Mouse (Mus musculus): ENCODE data around the gene Gda. TPM values are rescaled to one million over a fixed set of nuclear protein-coding genes. Genes with fewer than 3 reads are reported as not detected.

Gda gene
- polyA plus RNA-seq (2012; rRNA removed): 1.1 and 1.4 TPM in 2 replicates

GRCm38 (mm10) chr19:21473345-21473744 is at the start of gene Gda:
TSS of gene Gda (minus strand) at chr19:21473445.
- no peak for DNase-seq
- Histone ChIP-seq H3K36me3 (ENCODE audit: control insufficient read depth, insufficient read depth, low read length) (no peaks in the 10 kb centered on the region), H3K27ac (ENCODE audit: insufficient read depth, low read depth, low read length) (no peak within 1 kb of the TSS), H3K27me3 (replicated peaks; ENCODE audit: control insufficient read depth, insufficient read depth, low read length) (no peaks in the 10 kb centered on the region), H3K4me3 (ENCODE audit: insufficient read depth, low read depth, low read length) (peak within 1 kb of the TSS; percentile 53), H3K4me1 (ENCODE audit: control insufficient read depth, insufficient read depth, low read length) (no peaks in the 10 kb centered on the region)
- no peak for TF ChIP-seq POLR2A (IDR thresholded peaks at IDR 0.05; ENCODE audit: low read depth, low read length)
- TF ChIP-seq CTCF (conservative IDR thresholded peaks at IDR 0.05; ENCODE audit: insufficient read depth, insufficient read length, low read depth, low read length): no peak
- whole genome bisulfite sequencing: 72% methylated on average over 2 of the region's 2 CpGs

- no peak for DNase-seq
- no peaks in the 10 kb centered on the region for H3K4me1 ChIP-seq (ENCODE audit: control insufficient read depth, insufficient read depth, low read length)
- no peak overlapping the region for H3K4me3 ChIP-seq (ENCODE audit: insufficient read depth, low read depth, low read length)
- no peaks in the 10 kb centered on the region for H3K36me3 ChIP-seq (ENCODE audit: control insufficient read depth, insufficient read depth, low read length)
- TF ChIP-seq POLR2A (IDR thresholded peaks at IDR 0.05; ENCODE audit: low read depth, low read length) (no peak), CTCF (conservative IDR thresholded peaks at IDR 0.05; ENCODE audit: insufficient read depth, insufficient read length, low read depth, low read length) (no peak)
- H3K27me3 ChIP-seq (replicated peaks; ENCODE audit: control insufficient read depth, insufficient read depth, low read length): no peaks in the 10 kb centered on the region
- no peak overlapping the region for H3K27ac ChIP-seq (ENCODE audit: insufficient read depth, low read depth, low read length)
- WGBS: 72% methylated on average over 2 of the region's 2 CpGs
Observed at GRCm38 (mm10) chr19:21520280-21520679, 47.0 kb upstream of the Gda start.

DNA sequence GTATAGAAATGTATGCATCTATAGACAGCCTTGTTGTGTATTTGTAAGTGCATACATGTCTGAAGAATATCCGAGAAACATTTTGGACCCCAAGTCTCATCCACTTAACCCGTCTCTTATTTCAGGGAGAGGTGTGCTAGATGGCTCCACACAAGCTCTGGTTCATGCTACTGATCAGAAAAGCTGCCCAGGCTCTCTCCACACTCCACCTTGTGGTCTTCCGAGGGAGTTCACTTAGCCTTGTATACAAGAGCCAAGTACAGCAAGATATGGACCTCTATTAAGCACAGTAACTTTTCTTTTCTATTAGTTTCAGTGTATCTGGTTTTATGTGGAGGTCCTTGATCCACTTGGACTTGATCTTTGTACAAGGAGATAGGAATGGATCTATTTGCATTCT is 36.9 kb upstream of the Gda start:
- Histone ChIP-seq H3K27me3 (replicated peaks; ENCODE audit: control insufficient read depth, insufficient read depth, low read length) (no peaks in the 10 kb centered on the region), H3K4me3 (ENCODE audit: insufficient read depth, low read depth, low read length) (no peak overlapping the region), H3K27ac (ENCODE audit: insufficient read depth, low read depth, low read length) (no peak overlapping the region), H3K36me3 (ENCODE audit: control insufficient read depth, insufficient read depth, low read length) (no peaks in the 10 kb centered on the region), H3K4me1 (ENCODE audit: control insufficient read depth, insufficient read depth, low read length) (no peaks in the 10 kb centered on the region)
- TF ChIP-seq CTCF (conservative IDR thresholded peaks at IDR 0.05; ENCODE audit: insufficient read depth, insufficient read length, low read depth, low read length) (peak; percentile 84), POLR2A (IDR thresholded peaks at IDR 0.05; ENCODE audit: low read depth, low read length) (no peak)
- DNase-seq: peak; percentile 62
- 31% methylated on average over 3 of the region's 3 CpGs for WGBS

- H3K27ac ChIP-seq (ENCODE audit: insufficient read depth, low read depth, low read length): peak overlapping the region; percentile 24; the same call in 1 of the 2 replicates
- H3K27me3 ChIP-seq (replicated peaks; ENCODE audit: control insufficient read depth, insufficient read depth, low read length): no peaks in the 10 kb centered on the region
- no peak overlapping the region for H3K4me3 ChIP-seq (ENCODE audit: insufficient read depth, low read depth, low read length)
- WGBS: 64% methylated on average over 7 of the region's 7 CpGs
- no peak for TF ChIP-seq CTCF (conservative IDR thresholded peaks at IDR 0.05; ENCODE audit: insufficient read depth, insufficient read length, low read depth, low read length)
- no peak for TF ChIP-seq POLR2A (IDR thresholded peaks at IDR 0.05; ENCODE audit: low read depth, low read length)
- no peaks in the 10 kb centered on the region for H3K36me3 ChIP-seq (ENCODE audit: control insufficient read depth, insufficient read depth, low read length)
- H3K4me1 ChIP-seq (ENCODE audit: control insufficient read depth, insufficient read depth, low read length): no peaks in the 10 kb centered on the region; the same call in 1 of the 2 replicates
- peak; percentile 63 for DNase-seq
Observed at GRCm38 (mm10) chr19:21507561-21508232, 34.5 kb upstream of the Gda start.

GRCm38 (mm10) chr19:21507133-21507532 is 33.9 kb upstream of the Gda start:
- TF ChIP-seq CTCF (conservative IDR thresholded peaks at IDR 0.05; ENCODE audit: insufficient read depth, insufficient read length, low read depth, low read length): no peak
- TF ChIP-seq POLR2A (IDR thresholded peaks at IDR 0.05; ENCODE audit: low read depth, low read length): no peak
- DNase-seq: no peak
- Histone ChIP-seq H3K36me3 (ENCODE audit: control insufficient read depth, insufficient read depth, low read length) (no peaks in the 10 kb centered on the region), H3K4me3 (ENCODE audit: insufficient read depth, low read depth, low read length) (no peak overlapping the region), H3K4me1 (ENCODE audit: control insufficient read depth, insufficient read depth, low read length) (no peaks in the 10 kb centered on the region; the same call in 1 of the 2 replicates), H3K27me3 (replicated peaks; ENCODE audit: control insufficient read depth, insufficient read depth, low read length) (no peaks in the 10 kb centered on the region), H3K27ac (ENCODE audit: insufficient read depth, low read depth, low read length) (no peak overlapping the region; the same call in 1 of the 2 replicates)
- WGBS: 83% methylated on average over 2 of the region's 2 CpGs

- Histone ChIP-seq H3K4me1 (ENCODE audit: control insufficient read depth, insufficient read depth, low read length) (no peaks in the 10 kb centered on the region; the same call in 1 of the 2 replicates), H3K4me3 (ENCODE audit: insufficient read depth, low read depth, low read length) (no peak overlapping the region), H3K36me3 (ENCODE audit: control insufficient read depth, insufficient read depth, low read length) (no peaks in the 10 kb centered on the region), H3K27me3 (replicated peaks; ENCODE audit: control insufficient read depth, insufficient read depth, low read length) (no peaks in the 10 kb centered on the region), H3K27ac (ENCODE audit: insufficient read depth, low read depth, low read length) (0 out of 2 replicates have a peak overlapping the region, but pooled peaks have one; percentile 21)
- TF ChIP-seq CTCF (conservative IDR thresholded peaks at IDR 0.05; ENCODE audit: insufficient read depth, insufficient read length, low read depth, low read length) (no peak), POLR2A (IDR thresholded peaks at IDR 0.05; ENCODE audit: low read depth, low read length) (no peak)
- DNase-seq: peak; percentile 78
- 35% methylated on average over 2 of the region's 2 CpGs for WGBS
Observed at GRCm38 (mm10) chr19:21504716-21505115, 31.5 kb upstream of the Gda start.

DNA sequence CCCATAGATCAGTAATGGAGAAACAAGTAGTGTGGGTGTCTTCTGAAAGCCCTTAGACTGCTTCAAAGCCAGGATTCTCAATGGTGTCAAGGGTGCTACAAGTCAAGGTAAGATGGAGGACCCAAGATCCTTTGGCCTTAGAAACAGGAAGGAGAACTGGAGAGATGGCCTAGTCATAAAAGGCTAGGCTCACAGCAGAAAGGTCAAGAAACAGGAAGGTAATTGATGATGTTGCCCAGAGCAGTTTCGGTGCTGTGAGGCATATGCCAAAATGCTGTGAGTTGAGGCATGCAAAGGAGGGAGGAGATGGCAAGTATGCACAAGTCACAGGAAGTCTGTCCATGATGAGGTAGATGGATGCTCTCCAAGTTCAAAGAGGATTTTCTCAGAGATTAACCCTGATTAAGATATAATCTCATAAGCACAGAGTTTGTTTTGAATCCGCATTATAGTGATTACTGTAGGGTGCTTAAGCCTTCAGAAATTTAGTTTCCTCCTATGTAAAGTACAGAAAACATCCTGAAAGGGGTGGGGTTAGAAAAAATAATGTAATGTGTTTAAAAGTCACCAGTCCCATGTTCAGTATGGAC is 26.2 kb upstream of the Gda start:
- TF ChIP-seq POLR2A (IDR thresholded peaks at IDR 0.05; ENCODE audit: low read depth, low read length) (no peak), CTCF (conservative IDR thresholded peaks at IDR 0.05; ENCODE audit: insufficient read depth, insufficient read length, low read depth, low read length) (no peak)
- 84% methylated on average over 2 of the region's 2 CpGs for WGBS
- no peaks in the 10 kb centered on the region for H3K36me3 ChIP-seq (ENCODE audit: control insufficient read depth, insufficient read depth, low read length)
- no peak overlapping the region for H3K27ac ChIP-seq (ENCODE audit: insufficient read depth, low read depth, low read length)
- DNase-seq: no peak
- no peaks in the 10 kb centered on the region for H3K27me3 ChIP-seq (replicated peaks; ENCODE audit: control insufficient read depth, insufficient read depth, low read length)
- H3K4me1 ChIP-seq (ENCODE audit: control insufficient read depth, insufficient read depth, low read length): no peaks in the 10 kb centered on the region; the same call in 1 of the 2 replicates
- no peak overlapping the region for H3K4me3 ChIP-seq (ENCODE audit: insufficient read depth, low read depth, low read length)

All from kidney, adult 2 months (tissue).